Mouse (Mus musculus) thymus, postnatal 36 days (tissue): ENCODE results near the gene Fmnl2.

ENCODE experiments used
- DNase-seq, 2 experiments: peaks; one replicate each; pipeline ENCODE4 v3.0.0; 2022; ENCODE audit warnings: mixed read lengths in 2 of 2

Gene Fmnl2

GRCm38 (mm10) chr2:52958535-52959290, 101.1 kb downstream of the Fmnl2 start:
- no peak for DNase-seq

- no peak for DNase-seq
Observed at GRCm38 (mm10) chr2:52959291-52959621, 101.6 kb downstream of the Fmnl2 start.

- no peak for DNase-seq
Observed at GRCm38 (mm10) chr2:52959982-52960381, 102.3 kb downstream of the Fmnl2 start.

- no peak for DNase-seq
Observed at GRCm38 (mm10) chr2:52960697-52961096, 103.0 kb downstream of the Fmnl2 start.

DNA sequence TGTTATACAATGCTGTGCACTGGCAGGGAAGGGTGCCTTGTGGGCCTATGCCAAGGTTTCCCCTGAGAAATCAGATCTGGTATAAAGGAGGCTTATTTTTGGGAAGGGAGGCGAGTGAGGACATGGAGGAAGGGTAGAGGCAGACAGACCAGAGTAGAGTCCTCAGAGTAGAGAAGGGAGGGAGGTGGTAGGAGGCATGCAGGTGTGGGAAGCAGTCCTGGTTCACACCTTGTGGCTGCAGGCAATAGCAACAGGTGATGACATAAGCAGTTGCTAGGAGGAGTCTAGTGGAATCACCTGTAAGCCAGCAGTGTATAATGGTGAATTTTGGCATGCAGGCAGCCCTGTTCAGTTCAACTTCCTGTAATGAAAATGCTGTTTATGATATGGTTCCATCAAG, 105.8 kb downstream of the Fmnl2 start:
- DNase-seq, result no peak

GRCm38 (mm10) chr2:52964386-52964928, 106.8 kb downstream of the Fmnl2 start:
- DNase-seq, result no peak

GRCm38 (mm10) chr2:52966227-52966626, 108.6 kb downstream of the Fmnl2 start:
- no peak for DNase-seq

DNA sequence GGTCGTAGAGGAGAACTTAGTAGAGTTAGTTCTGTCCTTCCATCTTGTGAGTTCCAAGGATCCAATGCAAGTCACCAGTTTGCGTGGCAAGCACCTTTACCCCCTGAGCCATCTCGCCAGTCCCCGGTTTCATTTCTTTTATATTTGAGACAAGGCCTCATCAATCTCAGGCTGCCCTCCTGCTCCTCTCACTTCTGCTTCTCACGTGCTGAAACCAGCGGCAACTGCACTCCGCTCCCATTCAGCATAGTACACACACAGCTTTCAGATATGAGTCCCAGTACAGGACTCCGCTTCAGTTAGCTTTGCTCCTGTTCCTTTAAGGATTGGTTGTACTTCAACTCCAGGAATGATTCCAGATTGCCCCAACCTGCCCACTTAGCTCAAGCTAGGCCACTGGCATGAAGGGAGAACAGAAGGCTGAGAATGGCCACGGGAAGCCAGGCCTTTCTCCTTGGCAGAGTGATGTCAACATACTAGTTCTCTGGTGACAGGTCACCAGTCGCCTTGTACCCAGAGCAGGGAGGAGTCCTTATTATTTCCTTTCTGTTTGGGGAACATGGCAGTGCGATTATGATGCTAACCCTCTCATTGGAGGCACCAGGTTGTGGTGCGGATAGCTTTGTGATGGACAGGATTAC, 109.3 kb downstream of the Fmnl2 start:
- DNase-seq, result no peak

- no peak for DNase-seq
Observed at GRCm38 (mm10) chr2:52967461-52967823, 109.8 kb downstream of the Fmnl2 start.

DNA sequence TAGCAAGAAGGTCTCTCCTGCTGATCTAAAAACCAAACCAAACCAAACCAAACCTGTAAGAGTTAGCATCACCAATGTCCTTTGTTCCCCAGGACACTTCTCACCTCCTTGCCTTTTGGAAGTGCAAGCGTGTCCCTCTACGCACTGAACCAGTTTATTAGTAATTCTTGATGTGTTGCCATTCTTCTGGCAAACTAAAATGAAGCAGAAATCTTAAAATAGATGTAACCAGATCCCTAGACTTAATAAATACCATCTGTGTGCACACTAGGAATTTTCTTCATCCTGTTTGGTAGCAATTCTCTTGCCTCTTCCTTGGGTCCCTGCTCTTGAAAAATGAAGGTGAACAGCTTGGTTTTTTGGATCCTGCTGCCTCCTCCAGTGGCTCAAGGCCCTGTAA, 111.2 kb downstream of the Fmnl2 start:
- no peak for DNase-seq

GRCm38 (mm10) chr2:52974056-52974455, 116.4 kb downstream of the Fmnl2 start:
- no peak for DNase-seq

DNA sequence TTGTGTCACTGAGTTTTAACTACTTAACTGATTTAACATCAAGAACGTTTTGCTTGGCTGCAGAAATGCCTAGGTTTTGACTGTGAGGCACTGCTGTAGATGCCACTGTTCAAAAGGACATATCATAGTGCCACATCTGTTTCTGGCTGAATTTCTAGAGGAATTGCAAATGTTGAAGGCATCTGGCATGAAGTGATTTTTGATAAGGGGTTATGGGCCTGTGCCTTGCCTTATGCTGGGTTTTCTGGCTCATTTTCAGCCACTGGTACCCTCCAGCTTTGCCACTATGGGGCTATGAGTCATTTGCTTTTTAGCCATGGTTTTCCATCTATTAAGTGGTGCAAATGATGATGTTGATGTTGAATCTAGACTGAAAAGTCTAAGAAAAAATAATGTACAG, 117.1 kb downstream of the Fmnl2 start:
- no peak for DNase-seq

- DNase-seq, result no peak
Observed at GRCm38 (mm10) chr2:52977921-52978675, 120.4 kb downstream of the Fmnl2 start.

GRCm38 (mm10) chr2:52978796-52979195, 121.1 kb downstream of the Fmnl2 start:
- DNase-seq, result no peak

DNA sequence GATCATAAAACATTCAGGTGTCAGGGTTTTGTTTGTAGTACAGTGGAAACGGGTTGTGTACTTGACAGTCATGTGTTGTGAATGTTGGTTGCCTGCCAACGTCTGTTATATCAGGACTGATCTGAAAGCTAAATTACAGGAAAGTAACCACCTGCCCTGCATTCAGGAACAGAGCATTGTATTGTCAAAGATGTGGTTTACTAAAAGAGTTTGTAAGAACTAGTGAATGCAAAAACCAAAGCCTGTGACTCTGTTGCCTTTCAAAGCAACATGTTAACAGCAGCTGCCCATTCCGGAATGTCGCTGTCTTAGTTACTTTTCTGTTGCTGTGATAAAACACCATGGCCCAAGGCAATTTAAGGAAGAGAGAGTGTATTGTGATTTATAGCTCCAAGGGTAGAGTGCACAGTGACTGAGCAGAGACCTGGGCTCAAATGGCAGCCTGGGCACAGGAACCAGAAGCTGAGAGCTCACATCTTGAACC, 121.7 kb downstream of the Fmnl2 start:
- no peak for DNase-seq

- no peak for DNase-seq
Observed at GRCm38 (mm10) chr2:52981126-52981525, 123.5 kb downstream of the Fmnl2 start.

GRCm38 (mm10) chr2:52981595-52981994, 123.9 kb downstream of the Fmnl2 start:
- DNase-seq, result no peak

GRCm38 (mm10) chr2:52982502-52982901, 124.8 kb downstream of the Fmnl2 start:
- no peak for DNase-seq

GRCm38 (mm10) chr2:52984556-52984955, 126.9 kb downstream of the Fmnl2 start:
- no peak for DNase-seq

DNA sequence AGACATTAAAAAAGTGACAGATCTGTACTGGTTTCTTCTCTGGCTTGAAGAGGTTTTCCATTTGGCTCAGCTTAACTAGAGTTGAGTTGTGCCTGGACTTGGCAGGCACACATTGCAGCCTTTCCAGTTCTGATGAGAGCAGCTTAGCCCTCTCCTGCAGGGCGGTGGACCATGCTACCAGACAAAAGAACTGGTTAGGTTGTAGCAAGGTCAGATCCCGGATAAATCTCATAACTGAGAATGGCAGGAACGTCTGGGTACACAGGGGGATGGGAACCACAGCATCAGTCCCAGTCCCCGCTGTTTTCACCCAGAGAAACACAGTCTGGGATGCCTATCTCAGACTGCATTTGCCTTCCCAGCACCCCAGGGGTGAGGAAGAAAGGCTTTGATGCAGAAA, 127.5 kb downstream of the Fmnl2 start:
- no peak for DNase-seq

DNA sequence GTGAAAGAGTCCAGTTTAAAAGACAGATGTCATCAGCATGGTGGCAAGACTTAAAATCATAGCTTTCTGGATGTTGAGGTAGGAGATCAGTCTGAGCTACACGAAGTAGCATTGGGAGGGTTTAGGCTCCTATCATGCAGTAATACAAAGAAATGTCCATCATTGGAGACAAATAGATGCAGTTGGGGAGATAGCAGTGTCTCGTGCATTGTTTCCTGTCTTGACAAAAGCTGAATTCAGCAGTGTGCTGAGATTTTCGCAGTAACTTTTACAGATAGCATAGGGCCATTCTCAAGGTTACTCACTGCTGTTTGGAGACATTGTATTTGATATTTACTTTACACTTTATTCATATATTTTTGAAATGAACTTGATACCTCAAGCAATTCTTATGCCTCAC, 128.7 kb downstream of the Fmnl2 start:
- DNase-seq, result no peak

DNA sequence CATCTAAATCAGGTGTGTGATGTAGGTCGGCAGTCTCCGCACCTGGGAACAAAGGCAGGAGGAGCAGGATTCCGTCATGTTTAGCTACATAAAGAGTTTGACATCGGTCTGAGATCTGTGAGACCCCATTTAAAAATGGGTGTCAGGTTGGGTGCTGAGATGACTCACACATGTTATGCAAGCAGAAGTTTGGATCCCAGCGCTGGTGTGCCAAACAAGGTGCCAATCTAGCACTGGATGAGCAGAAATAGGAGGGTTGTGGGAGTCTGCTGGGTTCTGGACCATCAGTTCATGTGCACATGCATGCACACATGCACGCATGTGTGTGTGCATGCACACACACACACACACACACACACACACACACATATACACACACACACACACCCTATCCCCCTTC, 129.4 kb downstream of the Fmnl2 start:
- no peak for DNase-seq

- no peak for DNase-seq
Observed at GRCm38 (mm10) chr2:52987637-52988295, 130.1 kb downstream of the Fmnl2 start.
